Mouse (Mus musculus): ENCODE measurements at regions not wholly inside any gene's neighbourhood (a gene's known extent, or its start where the extent isn't known, plus 50 kb on each side); places are given as distances from the start of the nearest gene placed in this dataset.

- DNase-seq = no peak
Observed at GRCm38 (mm10) chr12:11899031-11899430, 362.9 kb upstream of the Fam49a start.

- DNase-seq = no peak
Observed at GRCm38 (mm10) chr12:11906588-11906987, 355.4 kb upstream of the Fam49a start.
